Mouse (Mus musculus): Measurements from ENCODE around the gene Nr2f2. TPM values are rescaled to one million over a fixed set of nuclear protein-coding genes. Genes with fewer than 3 reads are reported as not detected.

The Nr2f2 gene
- polyA plus RNA-seq, 1 experiment from 2014 or later: 127 TPM

- Histone ChIP-seq H3K4me1 (replicated peaks; ENCODE audit: control insufficient read depth, insufficient read depth, low read length) (peaks cover 6% of the 10 kb centered on the region; the same call in 1 of the 2 replicates), H3K27ac (peak overlapping the region; percentile 99), H3K9me3 (ENCODE audit: control insufficient read depth, low read length) (no peaks in the 10 kb centered on the region), H3K4me2 (replicated peaks) (peak overlapping the region; percentile 81), H3K9ac (peak overlapping the region; percentile 96), H3K4me3 (replicated peaks; ENCODE audit: low read length) (peak overlapping the region; percentile 85), H3K36me3 (replicated peaks; ENCODE audit: control insufficient read depth, insufficient read depth) (peaks cover 18% of the 10 kb centered on the region), H3K27me3 (ENCODE audit: control insufficient read depth, insufficient read depth, low read length) (peaks cover 9% of the 10 kb centered on the region; the same call in 1 of the 2 replicates)
- ATAC-seq (ENCODE audit: low FRiP score) (peak; percentile 94), DNase-seq (ENCODE audit: low spot score) (peak; percentile 97)
- WGBS: under 1% methylated on average over 95 of the region's 98 CpGs
Measured at GRCm38 (mm10) chr7:70361383-70362364, 4.9 kb downstream of the Nr2f2 start.

- H3K27ac ChIP-seq: peak overlapping the region; percentile 99
- peak overlapping the region; percentile 81 for H3K4me2 ChIP-seq (replicated peaks)
- ATAC-seq (ENCODE audit: low FRiP score) (0 out of 2 replicates have a peak, but pooled peaks have one; percentile 0), DNase-seq (ENCODE audit: low spot score) (peak; percentile 37)
- peak overlapping the region; percentile 85 for H3K4me3 ChIP-seq (replicated peaks; ENCODE audit: low read length)
- under 1% methylated on average over 36 of the region's 84 CpGs for WGBS
- peak overlapping the region; percentile 96 for H3K9ac ChIP-seq
- H3K4me1 ChIP-seq (replicated peaks; ENCODE audit: control insufficient read depth, insufficient read depth, low read length): peaks cover 8% of the 10 kb centered on the region; the same call in 1 of the 2 replicates
- H3K36me3 ChIP-seq (replicated peaks; ENCODE audit: control insufficient read depth, insufficient read depth): peaks cover 21% of the 10 kb centered on the region
- peaks cover 11% of the 10 kb centered on the region; the same call in 1 of the 2 replicates for H3K27me3 ChIP-seq (ENCODE audit: control insufficient read depth, insufficient read depth, low read length)
- H3K9me3 ChIP-seq (ENCODE audit: control insufficient read depth, low read length): no peaks in the 10 kb centered on the region
Measured at GRCm38 (mm10) chr7:70360611-70361382, 5.7 kb downstream of the Nr2f2 start.

GRCm38 (mm10) chr7:70359791-70360581, 6.5 kb downstream of the Nr2f2 start:
- H3K9ac ChIP-seq: peak overlapping the region; percentile 96
- H3K4me1 ChIP-seq (replicated peaks; ENCODE audit: control insufficient read depth, insufficient read depth, low read length): peaks cover 8% of the 10 kb centered on the region; the same call in 1 of the 2 replicates
- peaks cover 25% of the 10 kb centered on the region for H3K36me3 ChIP-seq (replicated peaks; ENCODE audit: control insufficient read depth, insufficient read depth)
- peaks cover 10% of the 10 kb centered on the region; the same call in 1 of the 2 replicates for H3K27me3 ChIP-seq (ENCODE audit: control insufficient read depth, insufficient read depth, low read length)
- H3K4me2 ChIP-seq (replicated peaks): peak overlapping the region; percentile 81
- H3K4me3 ChIP-seq (replicated peaks; ENCODE audit: low read length): peak overlapping the region; percentile 85
- under 1% methylated on average over 75 of the region's 75 CpGs for WGBS
- ATAC-seq (ENCODE audit: low FRiP score): no peak
- peak overlapping the region; percentile 99 for H3K27ac ChIP-seq
- no peaks in the 10 kb centered on the region for H3K9me3 ChIP-seq (ENCODE audit: control insufficient read depth, low read length)
- DNase-seq (ENCODE audit: low spot score): peak; percentile 40

- Histone ChIP-seq H3K4me1 (replicated peaks; ENCODE audit: control insufficient read depth, insufficient read depth, low read length) (peaks cover 13% of the 10 kb centered on the region; the same call in 1 of the 2 replicates), H3K27me3 (ENCODE audit: control insufficient read depth, insufficient read depth, low read length) (peaks cover 4% of the 10 kb centered on the region; the same call in 1 of the 2 replicates), H3K9ac (peak overlapping the region; percentile 96), H3K4me2 (replicated peaks) (peak overlapping the region; percentile 81), H3K36me3 (replicated peaks; ENCODE audit: control insufficient read depth, insufficient read depth) (peaks cover 32% of the 10 kb centered on the region), H3K27ac (peak overlapping the region; percentile 99), H3K4me3 (replicated peaks; ENCODE audit: low read length) (peak overlapping the region; percentile 85), H3K9me3 (ENCODE audit: control insufficient read depth, low read length) (no peaks in the 10 kb centered on the region)
- WGBS: under 1% methylated on average over 33 of the region's 33 CpGs
- no peak for ATAC-seq (ENCODE audit: low FRiP score)
- peak; percentile 45 for DNase-seq (ENCODE audit: low spot score)
Measured at GRCm38 (mm10) chr7:70358848-70359591, 7.5 kb downstream of the Nr2f2 start.

GRCm38 (mm10) chr7:70358020-70358847, 8.3 kb downstream of the Nr2f2 start:
- peak; percentile 33 for DNase-seq (ENCODE audit: low spot score)
- Histone ChIP-seq H3K9ac (peak overlapping the region; percentile 96), H3K9me3 (ENCODE audit: control insufficient read depth, low read length) (no peaks in the 10 kb centered on the region), H3K27me3 (ENCODE audit: control insufficient read depth, insufficient read depth, low read length) (peaks cover 4% of the 10 kb centered on the region; the same call in 1 of the 2 replicates), H3K4me1 (replicated peaks; ENCODE audit: control insufficient read depth, insufficient read depth, low read length) (peaks cover 13% of the 10 kb centered on the region; the same call in 1 of the 2 replicates), H3K4me3 (replicated peaks; ENCODE audit: low read length) (peak overlapping the region; percentile 85), H3K4me2 (replicated peaks) (peak overlapping the region; percentile 81), H3K27ac (peak overlapping the region; percentile 99), H3K36me3 (replicated peaks; ENCODE audit: control insufficient read depth, insufficient read depth) (peaks cover 32% of the 10 kb centered on the region)
- no peak for ATAC-seq (ENCODE audit: low FRiP score)
- WGBS: 2% methylated on average over 33 of the region's 33 CpGs

- WGBS: 3% methylated on average over 17 of the region's 17 CpGs
- H3K27me3 ChIP-seq (ENCODE audit: control insufficient read depth, insufficient read depth, low read length): peaks cover 4% of the 10 kb centered on the region; the same call in 1 of the 2 replicates
- peak overlapping the region; percentile 85 for H3K4me3 ChIP-seq (replicated peaks; ENCODE audit: low read length)
- H3K9me3 ChIP-seq (ENCODE audit: control insufficient read depth, low read length): no peaks in the 10 kb centered on the region
- peak; percentile 26 for DNase-seq (ENCODE audit: low spot score)
- no peak for ATAC-seq (ENCODE audit: low FRiP score)
- H3K27ac ChIP-seq: peak overlapping the region; percentile 99
- H3K4me2 ChIP-seq (replicated peaks): peak overlapping the region; percentile 81
- H3K36me3 ChIP-seq (replicated peaks; ENCODE audit: control insufficient read depth, insufficient read depth): peaks cover 32% of the 10 kb centered on the region
- peaks cover 13% of the 10 kb centered on the region; the same call in 1 of the 2 replicates for H3K4me1 ChIP-seq (replicated peaks; ENCODE audit: control insufficient read depth, insufficient read depth, low read length)
- H3K9ac ChIP-seq: peak overlapping the region; percentile 96
Measured at GRCm38 (mm10) chr7:70357516-70358019, 9.0 kb downstream of the Nr2f2 start.

- Histone ChIP-seq H3K36me3 (replicated peaks; ENCODE audit: control insufficient read depth, insufficient read depth) (peaks cover 32% of the 10 kb centered on the region), H3K27ac (peak overlapping the region; percentile 99), H3K4me2 (replicated peaks) (peak overlapping the region; percentile 81), H3K27me3 (ENCODE audit: control insufficient read depth, insufficient read depth, low read length) (peaks cover 4% of the 10 kb centered on the region; the same call in 1 of the 2 replicates), H3K9ac (peak overlapping the region; percentile 96), H3K4me3 (replicated peaks; ENCODE audit: low read length) (peak overlapping the region; percentile 85), H3K4me1 (replicated peaks; ENCODE audit: control insufficient read depth, insufficient read depth, low read length) (peaks cover 13% of the 10 kb centered on the region; the same call in 1 of the 2 replicates), H3K9me3 (ENCODE audit: control insufficient read depth, low read length) (no peaks in the 10 kb centered on the region)
- ATAC-seq (ENCODE audit: low FRiP score) (no peak), DNase-seq (ENCODE audit: low spot score) (no peak)
- 23% methylated on average over 3 of the region's 3 CpGs for WGBS
Measured at GRCm38 (mm10) chr7:70356691-70357515, 9.6 kb downstream of the Nr2f2 start.

All from hindbrain, embryonic 14.5 days (tissue).